Mouse (Mus musculus) embryonic fibroblast, embryonic 13.5 days (primary cell): ENCODE measurements around the gene Rad51ap1.

Experiments
- CTCF ChIP-seq: IDR thresholded peaks from 2 replicates; pipeline ENCODE4 v1.5.1; 2011; ENCODE audit warnings: mild to moderate bottlenecking, control low read depth, low read length, moderate library complexity, borderline replicate concordance; ENCODE audit not compliant: insufficient read depth
- POLR2A ChIP-seq: IDR thresholded peaks from 2 replicates; pipeline ENCODE4 v1.6.1; 2011; ENCODE audit warnings: low read depth, mild to moderate bottlenecking, control low read depth, low read length, moderate library complexity

DNA sequence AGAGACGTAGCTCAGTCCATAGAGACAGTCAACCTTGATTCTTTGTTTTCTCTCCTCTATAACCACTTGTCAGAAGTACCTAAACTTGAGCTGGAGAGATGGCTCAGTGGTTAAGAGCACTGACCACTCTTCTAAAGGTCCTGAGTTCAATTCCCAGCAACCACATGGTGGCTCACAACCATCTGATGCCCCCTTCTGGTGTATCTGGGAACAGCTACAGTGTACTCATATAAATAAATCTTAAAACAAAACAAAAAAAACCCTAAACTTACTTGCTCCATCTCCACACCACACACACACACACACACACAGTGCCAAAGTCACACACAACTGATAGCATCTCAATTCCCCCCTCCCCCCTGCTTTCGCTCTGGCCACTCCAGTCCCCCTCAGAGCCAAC, 1.3 kb downstream of the Rad51ap1 start:
- TF ChIP-seq POLR2A = no peak
- no peak for TF ChIP-seq CTCF
